Mouse (Mus musculus): ENCODE measurements at regions not wholly inside any gene's neighbourhood (a gene's known extent, or its start where the extent isn't known, plus 50 kb on each side); places are given as distances from the start of the nearest gene placed in this dataset.
A peak's percentile ranks its signal among the peaks of the same experiment; 100 is the strongest.
"Not testable (repeated sequence)": the region's sequence is repeated elsewhere in the genome, so short reads cannot be mapped to it uniquely, and the experiment has no call there.

- no peaks in the 10 kb centered on the region for H3K4me1 ChIP-seq (ENCODE audit: control insufficient read depth, insufficient read depth, low read length)
- no peak for TF ChIP-seq CTCF (IDR thresholded peaks at IDR 0.05; ENCODE audit: low read depth, low read length)
- TF ChIP-seq POLR2A (IDR thresholded peaks at IDR 0.05; ENCODE audit: extremely low read depth, insufficient read depth, low read length) = no peak
- H3K27me3 ChIP-seq (ENCODE audit: control insufficient read depth, insufficient read depth, low read length) = no peaks in the 10 kb centered on the region
- WGBS = 84% methylated on average over 4 of the region's 4 CpGs
- H3K79me2 ChIP-seq (ENCODE audit: control insufficient read depth, insufficient read depth, low read length) = no peaks in the 10 kb centered on the region
- H3K4me3 ChIP-seq (ENCODE audit: insufficient read depth, low read depth, low read length) = no peak overlapping the region
- H3K9ac ChIP-seq (ENCODE audit: low read depth, low read length) = no peak overlapping the region
- H3K27ac ChIP-seq (replicated peaks; ENCODE audit: insufficient read depth, low read depth, low read length) = no peak overlapping the region
- DNase-seq (ENCODE audit: extremely low read depth, low read depth, low spot score) = no peak
- H3K36me3 ChIP-seq (ENCODE audit: control insufficient read depth, insufficient read depth, low read length) = no peaks in the 10 kb centered on the region
Observed at GRCm38 (mm10) chr15:14123829-14124228, 950.4 kb upstream of the Cdh6 start.

- H3K27me3 ChIP-seq (ENCODE audit: control insufficient read depth, insufficient read depth, low read length); H3K4me1 ChIP-seq (ENCODE audit: control insufficient read depth, insufficient read depth, low read length); DNase-seq (ENCODE audit: extremely low read depth, low read depth, low spot score); H3K79me2 ChIP-seq (ENCODE audit: control insufficient read depth, insufficient read depth, low read length); H3K27ac ChIP-seq (replicated peaks; ENCODE audit: insufficient read depth, low read depth, low read length); H3K9ac ChIP-seq (ENCODE audit: low read depth, low read length); H3K4me3 ChIP-seq (ENCODE audit: insufficient read depth, low read depth, low read length); H3K36me3 ChIP-seq (ENCODE audit: control insufficient read depth, insufficient read depth, low read length): not testable (repeated sequence)
- 90% methylated on average over 3 of the region's 3 CpGs for WGBS
Observed at GRCm38 (mm10) chr15:14118321-14118720, 944.8 kb upstream of the Cdh6 start.

- WGBS = 50% methylated on average over 1 of the region's 1 CpGs
- H3K36me3 ChIP-seq (ENCODE audit: control insufficient read depth, insufficient read depth, low read length) = no peaks in the 10 kb centered on the region
- no peak for DNase-seq (ENCODE audit: extremely low read depth, low read depth, low spot score)
- no peaks in the 10 kb centered on the region for H3K79me2 ChIP-seq (ENCODE audit: control insufficient read depth, insufficient read depth, low read length)
- no peak for TF ChIP-seq POLR2A (IDR thresholded peaks at IDR 0.05; ENCODE audit: extremely low read depth, insufficient read depth, low read length)
- TF ChIP-seq CTCF (IDR thresholded peaks at IDR 0.05; ENCODE audit: low read depth, low read length) = no peak
- H3K4me3 ChIP-seq (ENCODE audit: insufficient read depth, low read depth, low read length) = no peak overlapping the region
- no peaks in the 10 kb centered on the region for H3K27me3 ChIP-seq (ENCODE audit: control insufficient read depth, insufficient read depth, low read length)
- H3K27ac ChIP-seq (replicated peaks; ENCODE audit: insufficient read depth, low read depth, low read length) = no peak overlapping the region
- no peaks in the 10 kb centered on the region for H3K4me1 ChIP-seq (ENCODE audit: control insufficient read depth, insufficient read depth, low read length)
- no peak overlapping the region for H3K9ac ChIP-seq (ENCODE audit: low read depth, low read length)
Observed at GRCm38 (mm10) chr15:14101757-14102156, 928.3 kb upstream of the Cdh6 start.

GRCm38 (mm10) chr15:14051872-14052271 is 878.4 kb upstream of the Cdh6 start:
- Histone ChIP-seq H3K27me3 (ENCODE audit: control insufficient read depth, insufficient read depth, low read length) (no peaks in the 10 kb centered on the region), H3K27ac (replicated peaks; ENCODE audit: insufficient read depth, low read depth, low read length) (no peak overlapping the region), H3K36me3 (ENCODE audit: control insufficient read depth, insufficient read depth, low read length) (no peaks in the 10 kb centered on the region), H3K4me3 (ENCODE audit: insufficient read depth, low read depth, low read length) (no peak overlapping the region), H3K9ac (ENCODE audit: low read depth, low read length) (no peak overlapping the region), H3K79me2 (ENCODE audit: control insufficient read depth, insufficient read depth, low read length) (no peaks in the 10 kb centered on the region), H3K4me1 (ENCODE audit: control insufficient read depth, insufficient read depth, low read length) (no peaks in the 10 kb centered on the region)
- no peak for TF ChIP-seq CTCF (IDR thresholded peaks at IDR 0.05; ENCODE audit: low read depth, low read length)
- DNase-seq (ENCODE audit: extremely low read depth, low read depth, low spot score) = peak; percentile 4
- 56% methylated on average over 3 of the region's 3 CpGs for WGBS

All from liver, adult 2 months (tissue).